Mouse (Mus musculus) embryonic facial prominence, embryonic 11.5 days (tissue): ENCODE measurements around the gene Erh. TPM values are rescaled to one million over a fixed set of nuclear protein-coding genes. Genes with fewer than 3 reads are reported as not detected.

Experiments
- ATAC-seq: fragments of 200-750 bp; cut with Nextera tagmentation; replicated peaks from 2 replicates; pipeline ENCODE4 v1.8.0; 2017; ENCODE audit warnings: low read depth; ENCODE audit not compliant: insufficient number of reproducible peaks, low FRiP score, low TSS enrichment
- DNase-seq: peaks from one replicate; pipeline ENCODE4 v3.0.0-alpha.2; 2015; ENCODE audit warnings: low spot score
- H3K27ac ChIP-seq: fragments of 300-500 bp; sonication (generic); replicated peaks from 2 replicates; pipeline ENCODE4 v1.5.1; 2014; ENCODE audit warnings: mild to moderate bottlenecking, low read depth, low read length, control low read depth
- H3K27me3 ChIP-seq: fragments of 300-500 bp; sonication (generic); 2 replicates; pipeline ENCODE4 v1.6.1; 2014; ENCODE audit warnings: mild to moderate bottlenecking, low read length, moderate library complexity, mixed read lengths; ENCODE audit not compliant: control insufficient read depth, insufficient read depth
- H3K36me3 ChIP-seq: fragments of 300-500 bp; sonication (generic); replicated peaks from 2 replicates; pipeline ENCODE4 v1.6.1; 2014; ENCODE audit warnings: low read depth, mild to moderate bottlenecking, low read length, moderate library complexity, mixed read lengths; ENCODE audit not compliant: control insufficient read depth, insufficient read depth
- H3K4me1 ChIP-seq: fragments of 300-500 bp; sonication (generic); 2 replicates; pipeline ENCODE4 v1.6.1; 2014; ENCODE audit warnings: low read length, mixed read lengths; ENCODE audit not compliant: control insufficient read depth, insufficient read depth
- H3K4me2 ChIP-seq: fragments of 300-500 bp; sonication (generic); 2 replicates; pipeline ENCODE4 v1.6.1; 2014; ENCODE audit warnings: low read depth, mild to moderate bottlenecking, control low read depth, low read length, moderate library complexity
- H3K4me3 ChIP-seq: fragments of 300-500 bp; sonication (generic); 2 replicates; pipeline ENCODE4 v1.5.1; 2014; ENCODE audit warnings: low read depth, low read length, control low read depth
- H3K9ac ChIP-seq: fragments of 300-500 bp; sonication (generic); replicated peaks from 2 replicates; pipeline ENCODE4 v1.6.1; 2014; ENCODE audit warnings: mild to moderate bottlenecking, control low read depth, low read length
- H3K9me3 ChIP-seq: fragments of 300-500 bp; sonication (generic); replicated peaks from 2 replicates; pipeline ENCODE4 v1.6.1; 2016; ENCODE audit warnings: mild to moderate bottlenecking, low read length, inconsistent platforms, mixed read lengths; ENCODE audit not compliant: control insufficient read depth
- WGBS: fragments of 180-500 bp; shearing (Covaris S2); extraction: QIAGEN DNeasy Blood & Tissue Kit; methylation state at CpG from one replicate; pipeline ENCODE4 v1.1.7; 2014; 5-methylcytosine and 5-hydroxymethylcytosine counted together
- polyA plus RNA-seq: library from polyadenylated mRNA; unstranded; fragments of >200 nt; fragmentation: Nextera tagmentation; extraction: Ambion mirVana; gene quantifications from 2 replicates; pipeline ENCODE4 v1.2.1, GENCODE M21; 2014

The Erh gene
- polyA plus RNA-seq, 1 experiment from 2014 or later = 328 TPM

GRCm38 (mm10) chr12:80653951-80654658, 10.0 kb upstream of the Erh start:
- WGBS = 90% methylated on average over 7 of the region's 7 CpGs
- H3K4me2 ChIP-seq = no peak overlapping the region
- no peaks in the 10 kb centered on the region for H3K36me3 ChIP-seq
- H3K27me3 ChIP-seq = no peaks in the 10 kb centered on the region
- H3K27ac ChIP-seq = no peak overlapping the region
- H3K9me3 ChIP-seq = no peaks in the 10 kb centered on the region
- no peak overlapping the region for H3K4me3 ChIP-seq
- no peaks in the 10 kb centered on the region for H3K4me1 ChIP-seq
- no peak overlapping the region for H3K9ac ChIP-seq
- ATAC-seq = no peak
- DNase-seq = no peak

GRCm38 (mm10) chr12:80646377-80646776, 2.2 kb upstream of the Erh start:
- Histone ChIP-seq H3K4me1 (peaks cover 2% of the 10 kb centered on the region; the same call in 1 of the 2 replicates), H3K4me3 (no peak overlapping the region), H3K4me2 (no peak overlapping the region), H3K36me3 (no peaks in the 10 kb centered on the region), H3K27me3 (no peaks in the 10 kb centered on the region), H3K9me3 (no peaks in the 10 kb centered on the region), H3K9ac (no peak overlapping the region), H3K27ac (no peak overlapping the region)
- DNase-seq (no peak), ATAC-seq (no peak)
- WGBS = 97% methylated on average over 3 of the region's 3 CpGs

- H3K4me1 ChIP-seq = peaks cover 2% of the 10 kb centered on the region; the same call in 1 of the 2 replicates
- WGBS = 9% methylated on average over 18 of the region's 18 CpGs
- no peaks in the 10 kb centered on the region for H3K36me3 ChIP-seq
- no peaks in the 10 kb centered on the region for H3K27me3 ChIP-seq
- peak overlapping the region; percentile 88 for H3K4me2 ChIP-seq
- no peaks in the 10 kb centered on the region for H3K9me3 ChIP-seq
- no peak overlapping the region for H3K27ac ChIP-seq
- DNase-seq (no peak), ATAC-seq (no peak)
- peak overlapping the region; percentile 99 for H3K9ac ChIP-seq
- H3K4me3 ChIP-seq = peak overlapping the region; percentile 97
These were observed 346 bp upstream of the Erh start for GRCm38 (mm10) chr12:80644506-80644868.

GRCm38 (mm10) chr12:80642725-80643692, 1.1 kb downstream of the Erh start:
- H3K27ac ChIP-seq = peak overlapping the region; percentile 82
- peak overlapping the region; percentile 97 for H3K4me3 ChIP-seq
- ATAC-seq (peak; percentile 63), DNase-seq (peak; percentile 69)
- 2% methylated on average over 42 of the region's 48 CpGs for WGBS
- peak overlapping the region; percentile 51 for H3K4me2 ChIP-seq
- no peaks in the 10 kb centered on the region for H3K36me3 ChIP-seq
- H3K4me1 ChIP-seq = peaks cover 2% of the 10 kb centered on the region; the same call in 1 of the 2 replicates
- H3K9ac ChIP-seq = peak overlapping the region; percentile 99
- no peaks in the 10 kb centered on the region for H3K9me3 ChIP-seq
- no peaks in the 10 kb centered on the region for H3K27me3 ChIP-seq

GRCm38 (mm10) chr12:80631790-80632189, 12.4 kb downstream of the Erh start:
- DNase-seq (no peak), ATAC-seq (no peak)
- H3K27me3 ChIP-seq = no peaks in the 10 kb centered on the region
- H3K9me3 ChIP-seq = no peaks in the 10 kb centered on the region
- H3K27ac ChIP-seq = no peak overlapping the region
- H3K9ac ChIP-seq = no peak overlapping the region
- no peaks in the 10 kb centered on the region for H3K4me1 ChIP-seq
- 89% methylated on average over 5 of the region's 5 CpGs for WGBS
- H3K4me2 ChIP-seq = no peak overlapping the region
- H3K36me3 ChIP-seq = peaks cover 17% of the 10 kb centered on the region
- H3K4me3 ChIP-seq = no peak overlapping the region

- 75% methylated on average over 5 of the region's 5 CpGs for WGBS
These were observed 23.6 kb downstream of the Erh start for GRCm38 (mm10) chr12:80620501-80620900.

GRCm38 (mm10) chr12:80615371-80616257, 28.5 kb downstream of the Erh start:
- H3K27me3 ChIP-seq = no peaks in the 10 kb centered on the region
- H3K4me3 ChIP-seq = no peak overlapping the region
- no peaks in the 10 kb centered on the region for H3K36me3 ChIP-seq
- no peaks in the 10 kb centered on the region for H3K9me3 ChIP-seq
- whole genome bisulfite sequencing = 66% methylated on average over 7 of the region's 7 CpGs
- no peak overlapping the region for H3K27ac ChIP-seq
- no peak overlapping the region for H3K4me2 ChIP-seq
- DNase-seq = no peak
- ATAC-seq = no peak
- no peak overlapping the region for H3K9ac ChIP-seq
- H3K4me1 ChIP-seq = no peaks in the 10 kb centered on the region

More at GRCm38 (mm10) chr12:80620501-80620900, 23.6 kb downstream of the Erh start:
- ATAC-seq (no peak), DNase-seq (no peak)
- Histone ChIP-seq H3K4me2 (no peak overlapping the region), H3K4me3 (no peak overlapping the region), H3K27me3 (no peaks in the 10 kb centered on the region), H3K4me1 (no peaks in the 10 kb centered on the region), H3K36me3 (no peaks in the 10 kb centered on the region), H3K27ac (no peak overlapping the region), H3K9me3 (no peaks in the 10 kb centered on the region), H3K9ac (no peak overlapping the region)
